Mouse (Mus musculus) heart, adult 2 months (tissue): Measurements from ENCODE around the gene Adamtsl1. TPM values are rescaled to one million over a fixed set of nuclear protein-coding genes. Genes with fewer than 3 reads are reported as not detected.

Experiments used
- DNase-seq, 2 experiments: peaks; one replicate each; pipeline ENCODE4 v3.0.0; 2021
- H3K27ac ChIP-seq: fragments of 200-600 bp; 2 replicates; pipeline ENCODE4 v1.8.1; 2022
- H3K27me3 ChIP-seq: fragments of 200-500 bp; 2 replicates; pipeline ENCODE4 v1.6.1; 2012; ENCODE audit warnings: mild to moderate bottlenecking, low read length, inconsistent platforms, mixed read lengths; ENCODE audit not compliant: control insufficient read depth, insufficient read depth
- H3K36me3 ChIP-seq: fragments of 200-500 bp; 2 replicates; pipeline ENCODE4 v1.6.1; 2012; ENCODE audit warnings: low read length, inconsistent platforms; ENCODE audit not compliant: control insufficient read depth, insufficient read depth
- H3K4me1 ChIP-seq: fragments of 200-500 bp; 2 replicates; pipeline ENCODE4 v1.6.1; 2011; ENCODE audit warnings: low read length; ENCODE audit not compliant: control insufficient read depth, insufficient read depth
- H3K4me3 ChIP-seq: fragments of 200-600 bp; 2 replicates; pipeline ENCODE4 v1.8.1; 2022
- H3K79me2 ChIP-seq: fragments of 200-500 bp; replicated peaks from 2 replicates; pipeline ENCODE4 v1.6.1; 2012; ENCODE audit warnings: mild to moderate bottlenecking, inconsistent platforms, low read length, moderate library complexity, mixed read lengths; ENCODE audit not compliant: control insufficient read depth, insufficient read depth
- H3K9ac ChIP-seq: fragments of 200-500 bp; 2 replicates; pipeline ENCODE4 v1.6.1; 2012; ENCODE audit warnings: low read depth, mild to moderate bottlenecking, control low read depth, inconsistent platforms, low read length, mixed read lengths
- CTCF ChIP-seq: fragments of 200-600 bp; IDR thresholded peaks from 2 replicates; pipeline ENCODE4 v1.8.1; 2022; ENCODE audit warnings: antibody characterized with exemption, mild to moderate bottlenecking, moderate library complexity
- EP300 ChIP-seq: fragments of 200-500 bp; IDR thresholded peaks from 2 replicates; pipeline ENCODE4 v1.6.1; 2011; ENCODE audit warnings: low read depth, low read length, control low read depth; ENCODE audit not compliant: insufficient read depth
- POLR2A ChIP-seq: fragments of 200-500 bp; IDR thresholded peaks from 2 replicates; pipeline ENCODE4 v1.6.1; 2011; ENCODE audit warnings: mild to moderate bottlenecking, low read depth, low read length, control low read depth; ENCODE audit not compliant: insufficient read depth
- WGBS: fragments of 180-500 bp; shearing (Covaris S2); methylation state at CpG from one replicate; pipeline ENCODE4 v1.1.7; 2018; 5-methylcytosine and 5-hydroxymethylcytosine counted together
- intact Hi-C: fragments of 180-260 bp; cut with DNase I; formaldehyde crosslinking; loops from one replicate; pipeline ENCODE4 v1.15.1; 2025
- polyA plus RNA-seq: library from polyadenylated mRNA; depleted of rRNA; stranded (reverse); fragments of >200 nt; gene quantifications from 2 replicates; pipeline ENCODE4 v1.2.3, GENCODE M21; 2012
- total RNA-seq, 2 experiments: library from RNA; stranded (reverse); gene quantifications; 2 replicates each; pipeline ENCODE4 v1.2.3; 2021

Adamtsl1 gene
- total and polyA plus RNA-seq, 3 experiments: 2.2 to 3.2 (median 2.4) TPM

DNA sequence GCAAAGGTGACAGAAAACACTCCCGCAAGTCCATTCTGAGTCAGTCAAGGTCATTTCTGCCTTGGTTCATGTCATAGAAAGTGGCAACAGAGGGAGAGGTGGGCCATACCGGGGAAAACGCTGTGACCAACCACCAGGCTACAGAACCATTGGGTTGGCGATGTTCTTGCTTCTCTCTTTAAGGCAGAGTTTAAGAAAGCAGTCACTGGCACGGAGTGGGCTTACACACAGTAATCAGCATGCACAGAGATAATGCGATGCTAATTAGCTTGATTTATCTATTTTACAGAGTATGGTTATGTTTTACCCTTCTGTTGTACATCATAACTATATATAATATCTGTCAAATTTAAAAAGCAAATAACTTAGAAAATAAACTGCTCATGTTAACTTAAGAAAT is 531.5 kb downstream of the Adamtsl1 start:
- H3K36me3 ChIP-seq: no peaks in the 10 kb centered on the region
- no peak overlapping the region for H3K27ac ChIP-seq
- 90% methylated on average over 6 of the region's 6 CpGs for WGBS
- intact Hi-C loops: loop anchor here (5.0 to 10.0 kb wide), 2 partner anchors 432 to 499 kb away; no protein-coding TSS in a partner anchor
- no peak overlapping the region for H3K4me3 ChIP-seq
- no peak overlapping the region for H3K9ac ChIP-seq
- H3K27me3 ChIP-seq: no peaks in the 10 kb centered on the region
- H3K79me2 ChIP-seq: no peaks in the 10 kb centered on the region
- DNase-seq: no peak
- no peak for TF ChIP-seq POLR2A
- TF ChIP-seq CTCF: no peak
- TF ChIP-seq EP300: no peak
- no peaks in the 10 kb centered on the region for H3K4me1 ChIP-seq

DNA sequence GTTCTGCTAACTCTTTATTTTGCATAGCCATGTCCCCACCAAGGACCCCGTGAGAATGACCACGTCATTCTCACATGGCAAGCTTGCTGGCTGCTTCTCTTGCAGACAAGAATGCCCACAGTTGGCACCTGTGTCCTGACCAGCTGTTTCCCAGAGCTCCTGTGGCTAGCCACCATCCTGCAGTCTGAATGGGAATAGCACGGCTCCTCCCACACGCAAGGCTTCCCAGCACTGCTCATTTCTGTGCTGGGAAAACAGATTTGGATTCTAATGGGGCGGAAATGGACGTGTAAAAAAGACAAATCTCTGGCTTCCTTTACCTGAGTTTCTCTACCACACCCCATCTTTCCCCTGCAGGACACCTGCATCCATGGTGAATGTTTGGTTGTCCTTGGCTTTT is 531.9 kb downstream of the Adamtsl1 start:
- H3K4me1 ChIP-seq: no peaks in the 10 kb centered on the region
- no peaks in the 10 kb centered on the region for H3K27me3 ChIP-seq
- no peak overlapping the region for H3K9ac ChIP-seq
- no peak for TF ChIP-seq POLR2A
- TF ChIP-seq EP300: no peak
- TF ChIP-seq CTCF: no peak
- no peaks in the 10 kb centered on the region for H3K79me2 ChIP-seq
- no peak overlapping the region for H3K4me3 ChIP-seq
- DNase-seq: no peak
- H3K27ac ChIP-seq: no peak overlapping the region
- H3K36me3 ChIP-seq: no peaks in the 10 kb centered on the region
- intact Hi-C loops: loop anchor here (5.0 to 10.0 kb wide), 2 partner anchors 431 to 499 kb away; no protein-coding TSS in a partner anchor
- WGBS: 47% methylated on average over 6 of the region's 6 CpGs

DNA sequence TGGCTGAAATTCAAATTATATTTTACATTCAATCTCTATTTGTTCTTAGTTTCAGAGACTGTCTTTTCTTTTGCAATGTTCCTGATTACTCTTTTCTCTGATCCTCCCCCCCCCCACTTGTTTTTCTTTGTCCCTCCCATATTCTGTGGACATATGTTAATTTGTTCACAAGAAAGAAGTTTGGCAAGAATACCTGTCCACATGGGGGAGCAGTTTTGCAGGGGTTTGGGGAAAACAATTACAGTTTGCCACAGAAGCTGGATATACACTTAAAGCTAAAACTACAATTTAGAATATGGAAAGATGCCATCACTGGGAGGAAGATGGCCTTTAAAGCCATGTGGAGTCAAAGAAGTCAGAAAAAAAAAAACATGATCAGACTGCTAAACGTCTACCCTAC is 532.9 kb downstream of the Adamtsl1 start:
- intact Hi-C loops: loop anchor here (5.0 to 10.0 kb wide), 2 partner anchors 430 to 498 kb away; no protein-coding TSS in a partner anchor
- Histone ChIP-seq H3K4me3 (no peak overlapping the region), H3K27me3 (no peaks in the 10 kb centered on the region), H3K79me2 (no peaks in the 10 kb centered on the region), H3K9ac (no peak overlapping the region), H3K4me1 (no peaks in the 10 kb centered on the region), H3K27ac (no peak overlapping the region), H3K36me3 (no peaks in the 10 kb centered on the region)
- TF ChIP-seq CTCF (peak; percentile 48), POLR2A (no peak)
- no peak for DNase-seq
- 62% methylated on average over 1 of the region's 1 CpGs for WGBS

DNA sequence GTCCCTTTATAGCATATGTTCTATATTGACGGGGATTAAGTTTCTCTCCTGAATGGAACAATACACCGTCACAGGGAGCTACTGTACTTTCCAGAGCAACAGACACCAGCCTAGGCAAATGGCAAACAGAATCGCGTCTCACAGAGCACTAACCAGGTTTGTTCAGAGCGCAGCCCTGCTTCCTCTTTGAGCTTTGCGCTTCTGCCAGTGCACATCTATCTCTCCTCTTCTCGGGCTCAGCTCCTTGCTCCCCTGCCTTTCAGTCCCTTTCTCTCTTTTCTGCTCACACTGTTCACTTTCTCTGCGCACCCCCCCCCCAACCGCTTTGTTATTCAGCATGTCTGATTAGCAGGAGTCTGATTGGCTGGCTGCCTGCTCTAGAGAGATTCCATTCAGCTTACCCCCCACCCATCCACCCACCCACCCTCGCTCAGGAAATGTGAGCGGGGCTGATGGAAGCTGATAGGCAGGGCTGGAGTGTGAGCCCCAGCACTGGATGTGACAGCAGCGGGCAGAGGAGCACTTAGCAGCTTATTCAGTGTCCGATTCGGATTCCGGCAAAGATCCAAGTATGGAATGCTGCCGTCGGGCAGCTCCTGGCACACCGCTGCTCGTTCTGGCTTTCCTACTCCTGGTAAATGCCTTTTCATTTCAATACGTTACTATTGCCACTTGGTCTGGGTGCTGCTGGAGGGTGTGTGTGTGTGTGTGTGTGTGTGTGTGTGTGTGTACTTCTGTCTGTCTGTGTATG is 539.7 kb downstream of the Adamtsl1 start:
- WGBS: under 1% methylated on average over 20 of the region's 20 CpGs
- H3K27ac ChIP-seq: no peak overlapping the region
- DNase-seq: peak; percentile 52
- H3K27me3 ChIP-seq: no peaks in the 10 kb centered on the region
- H3K79me2 ChIP-seq: no peaks in the 10 kb centered on the region
- H3K4me3 ChIP-seq: peak overlapping the region; percentile 36
- TF ChIP-seq CTCF: no peak
- TF ChIP-seq POLR2A: no peak
- TF ChIP-seq EP300: no peak
- no peak overlapping the region for H3K9ac ChIP-seq
- intact Hi-C loops: no loop called here
- no peaks in the 10 kb centered on the region for H3K36me3 ChIP-seq
- H3K4me1 ChIP-seq: no peaks in the 10 kb centered on the region

DNA sequence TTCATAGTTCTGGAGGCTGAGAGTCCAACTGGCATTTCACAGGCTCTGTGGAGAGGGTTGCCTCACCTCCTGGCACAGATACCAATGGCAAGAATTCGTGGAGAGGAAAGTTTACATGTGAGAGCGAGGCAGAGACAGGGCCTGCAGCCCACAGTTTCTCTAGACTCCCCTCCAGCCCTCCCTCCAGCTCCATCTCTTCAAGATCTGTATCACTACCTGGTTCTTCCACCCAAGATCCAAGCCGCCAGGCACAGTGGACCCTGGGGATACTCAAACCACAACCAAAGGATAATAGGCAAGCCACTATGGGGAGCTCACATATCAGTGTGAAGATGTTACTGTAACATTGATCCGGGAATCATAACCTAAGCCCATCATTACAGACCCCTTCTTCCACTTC is 546.6 kb downstream of the Adamtsl1 start:
- 89% methylated on average over 4 of the region's 4 CpGs for WGBS

DNA sequence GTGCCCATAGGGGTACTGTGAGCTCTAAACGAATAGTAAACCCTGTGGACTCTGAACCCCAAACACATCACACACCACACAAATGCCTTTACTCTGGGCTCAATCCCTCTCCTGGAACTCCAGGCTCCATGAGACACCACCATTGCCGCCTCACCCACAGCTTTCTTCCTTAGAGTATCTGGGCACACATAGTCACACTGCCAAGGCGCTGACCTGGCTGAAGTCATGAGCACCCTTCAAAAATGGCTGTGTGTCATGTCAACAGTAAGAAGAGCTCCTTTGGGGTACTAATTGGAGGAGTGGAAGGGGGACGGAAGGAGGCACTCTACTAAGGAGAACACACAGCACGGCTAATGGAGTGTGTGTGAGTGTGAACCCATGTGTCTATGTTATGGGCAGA is 554.4 kb downstream of the Adamtsl1 start:
- no peak overlapping the region for H3K9ac ChIP-seq
- no peak for DNase-seq
- WGBS: 92% methylated on average over 5 of the region's 5 CpGs
- H3K4me3 ChIP-seq: no peak overlapping the region
- intact Hi-C loops: no loop called here
- H3K79me2 ChIP-seq: no peaks in the 10 kb centered on the region
- no peak overlapping the region for H3K27ac ChIP-seq
- TF ChIP-seq EP300 (no peak), POLR2A (no peak), CTCF (no peak)
- no peaks in the 10 kb centered on the region for H3K36me3 ChIP-seq
- H3K4me1 ChIP-seq: no peaks in the 10 kb centered on the region
- no peaks in the 10 kb centered on the region for H3K27me3 ChIP-seq

More for the DNA sequence above, 546.6 kb downstream of the Adamtsl1 start:
- no peaks in the 10 kb centered on the region for H3K27me3 ChIP-seq
- no peak for DNase-seq
- no peak for TF ChIP-seq POLR2A
- no peak for TF ChIP-seq EP300
- no peak for TF ChIP-seq CTCF
- no peak overlapping the region for H3K4me3 ChIP-seq
- no peak overlapping the region for H3K9ac ChIP-seq
- no peak overlapping the region for H3K27ac ChIP-seq
- H3K79me2 ChIP-seq: no peaks in the 10 kb centered on the region
- intact Hi-C loops: no loop called here
- H3K36me3 ChIP-seq: no peaks in the 10 kb centered on the region
- no peaks in the 10 kb centered on the region for H3K4me1 ChIP-seq
